Mouse (Mus musculus): Measurements from ENCODE around the gene Slc13a4. TPM values are rescaled to one million over a fixed set of nuclear protein-coding genes. Genes with fewer than 3 reads are reported as not detected.

The Slc13a4 gene
- under 1 TPM; 0.45 to 0.62 TPM for total RNA-seq (2021)
- long read RNA-seq, experiment 1, partial matches to known transcripts, result 1 of 1 reads
- long read RNA-seq, experiment 1, other reads (novel, unspliced or antisense), result 0 of 1 reads
- long read RNA-seq, experiment 2, result 0 reads

DNA sequence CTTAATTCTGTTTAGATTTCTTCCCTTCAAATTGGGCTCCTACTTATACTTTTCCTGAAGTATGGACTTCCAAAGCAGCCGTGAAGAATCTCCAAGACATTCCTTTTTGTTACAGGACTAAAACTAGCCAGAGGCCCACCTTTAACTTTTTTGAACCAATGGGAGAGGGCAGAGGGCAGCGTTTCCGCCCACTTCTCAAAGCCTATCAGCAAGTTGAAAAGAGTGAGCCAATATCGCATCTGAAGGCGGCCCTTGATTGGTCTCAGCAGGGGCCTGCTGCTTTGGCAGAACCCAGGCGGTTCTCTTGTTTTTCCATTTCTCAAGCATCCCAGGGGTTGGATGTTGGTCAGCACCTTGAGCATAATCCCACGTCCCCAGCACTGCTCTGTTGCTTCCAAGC lies at the start of gene Slc13a4:
TSS of gene Slc13a4 (minus strand) at position 95 of the 400 bp plus-strand sequence.
- no peak for DNase-seq (ENCODE audit: low spot score in 2 of 2)

DNA sequence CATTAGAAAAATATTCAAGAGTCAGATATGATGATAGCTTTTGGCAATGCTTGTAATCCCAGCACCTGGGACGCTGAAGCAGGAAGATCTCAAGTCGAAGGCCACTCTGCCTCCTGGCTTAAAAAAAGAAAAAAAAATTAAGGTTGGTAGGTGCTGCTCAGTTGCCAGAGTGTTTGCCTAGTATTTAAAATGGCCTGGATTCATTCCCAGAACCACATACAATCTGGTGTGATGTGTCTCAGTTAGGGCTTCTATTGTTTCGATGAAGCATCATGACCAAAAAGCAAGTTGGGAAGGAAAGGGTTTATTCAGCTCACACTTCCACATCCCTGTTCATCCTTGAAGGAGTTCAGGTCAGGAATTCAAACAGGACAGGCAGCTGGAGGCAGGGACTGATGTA lies 47.4 kb upstream of the Slc13a4 start:
- no peak for DNase-seq (ENCODE audit: low spot score in 2 of 2)

DNA sequence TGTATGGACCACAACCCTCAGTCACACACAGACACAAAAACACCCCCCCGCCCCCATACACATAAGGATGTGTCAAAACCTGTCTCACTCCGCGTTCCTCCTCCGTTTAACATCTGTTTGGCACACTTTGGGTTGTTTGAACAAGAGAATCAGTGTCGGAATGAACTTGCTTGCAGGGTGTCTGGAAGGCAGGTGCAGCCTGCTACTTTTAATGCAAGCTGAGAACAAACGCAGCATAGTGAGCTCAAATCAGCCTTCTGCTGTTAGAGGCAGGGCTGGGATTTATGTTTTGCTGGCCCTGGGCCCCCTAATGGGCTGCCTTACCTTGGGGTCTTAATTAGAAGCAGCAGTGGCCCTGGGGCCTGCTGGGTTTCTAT lies 46.7 kb upstream of the Slc13a4 start:
- DNase-seq (ENCODE audit: low spot score in 2 of 2), result no peak

DNA sequence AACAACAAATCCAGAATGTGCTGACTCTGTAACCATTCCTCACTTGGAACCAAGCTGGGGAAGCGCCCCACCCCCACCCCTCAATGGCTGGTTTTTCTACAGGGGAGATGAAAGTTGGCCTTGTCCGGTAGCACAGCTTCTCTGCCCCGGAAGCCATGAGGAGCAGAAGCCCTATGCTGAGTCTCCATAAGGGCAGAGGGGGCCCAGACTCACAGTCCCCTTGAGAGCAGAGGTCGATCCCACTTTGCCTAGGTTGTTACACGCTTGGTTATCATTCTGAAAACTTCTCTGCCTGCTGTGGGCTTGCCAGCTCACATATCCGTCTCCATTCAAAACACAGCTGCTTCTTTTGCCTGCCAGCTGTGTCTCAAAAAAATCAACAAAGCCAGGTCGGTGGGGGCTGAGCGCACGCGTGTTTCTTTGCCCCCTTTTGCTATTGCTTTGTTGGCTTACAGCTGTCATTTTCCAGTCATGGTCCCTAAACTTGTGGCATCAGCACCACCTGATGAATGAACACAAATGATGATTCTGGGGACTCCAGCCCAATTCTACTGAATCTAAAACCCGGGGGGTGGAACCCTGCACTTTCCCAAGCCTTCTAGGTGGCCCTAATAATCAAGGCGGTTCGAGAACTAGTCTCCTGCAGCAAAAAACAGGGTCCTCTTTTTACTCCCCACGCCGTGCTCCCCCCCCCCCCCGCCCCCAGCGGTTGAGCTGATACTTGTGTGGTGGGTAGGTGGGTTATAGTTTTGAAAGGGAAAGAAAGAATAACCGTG lies 46.1 kb upstream of the Slc13a4 start:
- no peak for DNase-seq (ENCODE audit: low spot score in 2 of 2)

DNA sequence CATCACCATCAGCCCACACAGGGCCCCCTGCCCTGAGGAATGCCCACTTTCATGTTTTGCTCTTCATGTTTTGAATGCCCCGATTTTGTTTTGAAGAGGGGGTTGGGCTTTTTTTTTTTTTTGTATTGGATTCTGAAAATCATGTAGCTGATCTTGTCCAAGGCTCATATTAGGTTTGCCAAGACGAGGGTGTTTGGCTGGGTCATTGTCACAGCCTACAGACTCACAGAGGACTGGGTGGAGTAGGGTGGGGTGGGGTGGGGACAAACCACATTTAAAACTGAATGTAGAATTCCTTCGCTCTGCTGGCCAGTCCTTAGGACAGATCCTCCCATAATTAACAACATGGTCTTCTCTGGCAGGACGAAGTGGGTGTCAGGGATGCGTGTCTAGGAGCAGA lies 45.5 kb upstream of the Slc13a4 start:
- DNase-seq (ENCODE audit: low spot score in 2 of 2), result no peak

DNA sequence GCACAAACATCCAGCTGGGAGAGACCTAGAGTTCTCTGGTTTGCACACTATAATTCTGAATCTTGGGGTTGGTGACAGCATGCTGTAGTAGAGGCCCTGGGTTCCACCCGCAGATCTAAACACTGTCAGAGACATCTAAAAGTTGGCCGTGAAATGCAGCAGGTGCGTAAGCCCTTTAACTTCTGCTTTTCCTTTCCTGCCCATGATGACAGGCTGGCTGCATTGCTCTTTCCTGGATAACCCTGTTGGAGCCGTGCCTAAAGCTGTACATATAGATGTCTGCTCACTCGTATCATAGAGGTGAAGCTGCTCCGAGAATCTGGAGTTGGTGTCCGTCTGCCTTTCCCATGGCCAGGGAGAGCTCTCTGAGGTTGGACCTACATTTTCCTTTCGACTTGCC lies 44.9 kb upstream of the Slc13a4 start:
- no peak for DNase-seq (ENCODE audit: low spot score in 2 of 2)

DNA sequence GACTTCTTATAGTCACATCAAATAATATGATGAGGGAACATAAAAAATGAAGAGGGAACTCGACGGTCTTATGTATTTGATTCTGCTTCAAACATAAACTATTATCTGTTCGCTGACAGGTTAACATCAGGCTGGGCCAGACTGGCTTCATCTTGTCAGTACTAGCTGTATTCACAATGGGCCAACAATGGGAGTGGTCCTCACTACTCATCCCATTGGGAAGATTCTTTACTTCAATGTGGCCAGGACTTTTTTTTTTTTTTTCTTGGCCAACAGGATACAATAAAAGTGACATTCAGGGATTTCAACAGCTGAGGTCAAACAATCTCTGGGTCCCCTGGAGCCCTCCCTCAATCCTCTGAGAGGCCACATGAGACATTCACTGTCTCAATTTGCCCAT lies 43.9 kb upstream of the Slc13a4 start:
- no peak for DNase-seq (ENCODE audit: low spot score in 2 of 2)

DNA sequence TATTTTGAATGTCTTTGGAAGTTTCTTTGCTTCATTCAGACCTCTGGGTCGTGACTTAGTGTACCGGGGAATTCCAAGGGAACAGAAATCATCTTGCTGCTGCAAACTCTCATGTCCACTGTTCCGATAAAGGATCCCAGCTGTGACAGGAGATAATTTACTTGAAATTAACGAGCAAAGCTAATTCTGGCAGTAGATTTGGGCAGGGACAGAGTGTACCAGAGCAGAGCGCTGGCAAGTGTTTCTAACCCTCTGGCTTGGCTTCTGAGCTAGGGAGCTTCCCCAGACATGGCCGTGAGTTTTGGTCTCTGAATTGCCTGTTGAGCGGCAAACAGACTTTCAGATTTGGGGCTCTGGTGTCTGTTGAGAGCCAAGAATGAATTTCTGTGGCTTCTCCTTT lies 41.9 kb upstream of the Slc13a4 start:
- DNase-seq (ENCODE audit: low spot score in 2 of 2), result no peak

DNA sequence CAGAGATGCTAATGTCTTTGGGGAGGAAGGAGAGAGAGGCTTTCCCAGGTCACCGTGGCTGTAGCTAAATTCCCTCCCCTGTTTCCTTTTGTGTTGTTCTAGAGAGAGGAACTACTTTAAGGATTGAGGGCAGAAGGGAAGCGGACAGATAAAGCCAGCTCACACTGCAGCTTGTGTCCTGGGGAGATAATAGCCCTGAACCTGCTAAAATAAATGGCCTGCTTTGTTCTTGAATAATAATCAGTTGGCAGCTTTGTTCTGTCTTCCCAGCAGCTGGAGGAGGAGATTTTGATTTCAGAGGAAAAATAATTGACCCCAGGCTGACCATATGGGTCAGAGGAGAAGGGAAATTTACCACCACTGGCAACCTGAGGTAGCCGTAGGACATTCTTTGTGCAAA lies 30.7 kb upstream of the Slc13a4 start:
- no peak for DNase-seq (ENCODE audit: low spot score in 2 of 2)

DNA sequence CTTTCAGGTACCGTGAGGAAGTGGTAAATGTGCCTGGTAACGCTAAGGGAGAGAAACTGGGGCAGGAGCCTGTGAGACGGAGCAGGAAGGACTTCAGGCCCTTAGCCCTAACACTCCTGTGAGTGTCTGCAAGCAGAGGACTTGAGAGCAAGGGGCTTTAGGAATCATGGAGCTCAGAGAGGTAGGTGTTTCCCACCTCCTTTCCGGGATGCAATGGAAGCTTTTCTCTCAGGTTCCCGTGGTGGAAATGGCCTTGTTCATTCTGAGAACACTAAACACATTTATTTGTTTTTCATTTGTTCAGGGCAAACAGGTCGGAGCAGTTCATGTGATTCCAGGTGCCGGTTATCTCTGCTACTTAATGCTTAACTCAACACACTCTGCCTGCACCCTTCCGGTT lies 29.9 kb upstream of the Slc13a4 start:
- DNase-seq (ENCODE audit: low spot score in 2 of 2), result no peak

DNA sequence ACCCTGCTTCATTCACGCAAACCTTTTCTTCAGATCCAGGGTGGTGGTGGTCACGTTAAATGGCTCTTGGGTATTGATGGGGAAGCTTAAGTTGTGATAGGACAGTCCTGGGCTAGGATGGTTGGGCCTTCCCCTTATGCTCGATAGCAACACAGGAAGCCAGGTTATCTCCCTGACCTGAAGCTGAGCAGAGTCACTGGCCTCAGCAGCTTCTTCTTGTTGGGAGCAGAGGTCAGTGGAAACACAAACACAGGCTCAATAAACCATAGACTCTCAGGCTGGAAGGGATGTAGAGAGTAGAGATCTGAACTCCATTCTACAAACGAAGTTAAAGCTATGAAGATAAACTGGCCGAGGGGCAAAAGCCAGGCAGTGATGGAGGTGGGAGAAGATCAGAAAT lies 27.5 kb upstream of the Slc13a4 start:
- no peak for DNase-seq (ENCODE audit: low spot score in 2 of 2)

DNA sequence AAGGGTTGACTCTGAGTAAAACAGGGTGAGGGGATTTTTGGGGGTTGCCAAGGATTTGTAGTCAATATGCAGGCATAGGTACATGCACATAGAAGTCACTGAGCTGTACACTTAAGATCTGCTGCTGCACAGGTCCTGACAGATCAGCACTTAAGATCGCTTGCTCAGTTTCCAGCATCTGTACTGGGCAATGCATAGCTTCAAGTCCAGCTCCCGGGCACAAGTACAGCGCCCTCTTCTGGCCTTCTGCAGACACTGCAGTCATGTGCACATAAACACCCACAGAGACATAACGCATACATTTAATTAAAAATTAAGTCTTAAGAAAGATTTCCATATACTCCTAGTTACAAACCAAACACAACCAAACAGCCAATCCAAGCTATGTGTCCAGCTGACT lies 26.3 kb upstream of the Slc13a4 start:
- no peak for DNase-seq (ENCODE audit: low spot score in 2 of 2)

DNA sequence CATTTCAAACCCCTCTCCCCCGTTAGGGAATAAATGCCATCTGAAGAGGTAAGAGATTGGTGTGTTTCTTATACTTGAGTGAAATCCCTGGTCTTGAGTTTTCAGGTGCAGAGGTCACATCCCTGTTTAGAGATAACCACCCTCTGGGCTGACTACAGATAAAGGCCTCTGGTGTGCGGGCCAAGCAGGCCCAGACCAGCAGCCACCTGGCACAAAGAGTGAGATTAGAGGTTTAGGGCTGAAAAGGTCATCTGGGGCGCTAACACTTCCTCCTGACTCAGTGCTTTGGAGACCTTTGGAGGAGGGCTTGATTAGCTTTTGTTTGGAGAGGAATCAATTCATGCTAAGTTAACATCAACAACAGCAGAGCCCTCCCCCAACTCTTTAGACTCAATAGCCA lies 25.7 kb upstream of the Slc13a4 start:
- no peak for DNase-seq (ENCODE audit: low spot score in 2 of 2)

DNA sequence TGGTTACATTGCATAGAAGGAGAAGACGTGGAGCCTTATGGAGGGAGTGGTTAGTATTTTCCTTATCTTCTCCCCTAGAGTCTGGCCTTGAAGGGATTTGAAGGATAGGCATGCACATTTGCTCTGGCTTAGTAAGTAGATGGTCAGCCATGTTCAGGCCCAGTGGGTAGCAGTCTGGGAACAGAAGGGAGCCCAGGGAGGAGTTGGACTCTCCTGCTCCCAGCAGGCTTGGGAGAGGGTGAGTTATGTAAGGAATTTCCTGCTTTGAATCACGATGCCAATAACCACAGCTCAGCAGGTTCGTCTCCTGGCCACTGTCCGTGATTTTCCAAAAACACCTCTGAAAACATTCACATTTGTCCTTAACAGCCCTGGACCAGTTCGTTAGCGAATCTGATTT lies 22.9 kb upstream of the Slc13a4 start:
- no peak for DNase-seq (ENCODE audit: low spot score in 2 of 2)

DNA sequence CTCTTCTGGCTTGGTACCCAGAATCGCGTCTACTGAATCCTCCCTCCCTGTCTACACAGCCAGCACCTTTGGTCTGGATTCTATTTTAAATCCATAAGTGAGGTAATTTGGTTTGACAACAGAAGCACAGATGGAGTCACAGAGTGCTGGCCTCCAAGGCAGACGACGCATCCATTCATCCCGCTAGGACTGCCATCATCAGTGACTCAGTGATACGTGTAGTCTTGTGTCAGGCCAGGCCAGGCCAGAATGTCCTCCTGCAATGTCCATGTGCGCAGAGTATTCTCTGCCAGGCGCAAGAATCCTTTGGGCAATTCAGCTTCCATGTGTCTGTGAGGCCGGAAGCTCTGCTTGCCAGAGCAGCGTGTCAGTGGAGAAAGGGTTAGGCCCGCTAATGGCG lies 22.0 kb upstream of the Slc13a4 start:
- no peak for DNase-seq (ENCODE audit: low spot score in 2 of 2)

DNA sequence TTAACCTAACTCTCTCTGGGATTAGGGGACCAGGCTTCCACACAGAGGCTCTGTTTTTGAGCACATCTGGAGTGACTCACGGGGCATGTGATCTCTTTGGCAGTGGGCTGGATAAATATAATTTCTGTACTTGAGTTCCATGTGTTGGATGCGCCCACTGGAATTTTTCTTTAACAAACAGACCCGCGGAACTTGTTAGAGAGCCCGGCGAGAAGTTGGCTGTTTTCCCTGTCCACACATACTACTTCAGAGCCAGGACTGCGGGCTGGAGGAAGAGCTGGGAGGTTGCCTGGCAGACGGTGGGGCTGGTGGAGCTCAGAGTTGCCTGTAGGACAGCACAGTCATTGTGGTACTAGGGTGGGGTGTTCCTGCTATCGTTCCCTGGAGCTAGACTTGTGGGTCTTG lies 18.2 kb upstream of the Slc13a4 start, which contains the start of gene Fam180a:
TSS of gene Fam180a (minus strand) at position 31 of the 405 bp plus-strand sequence.
- no peak for DNase-seq (ENCODE audit: low spot score in 2 of 2)

DNA sequence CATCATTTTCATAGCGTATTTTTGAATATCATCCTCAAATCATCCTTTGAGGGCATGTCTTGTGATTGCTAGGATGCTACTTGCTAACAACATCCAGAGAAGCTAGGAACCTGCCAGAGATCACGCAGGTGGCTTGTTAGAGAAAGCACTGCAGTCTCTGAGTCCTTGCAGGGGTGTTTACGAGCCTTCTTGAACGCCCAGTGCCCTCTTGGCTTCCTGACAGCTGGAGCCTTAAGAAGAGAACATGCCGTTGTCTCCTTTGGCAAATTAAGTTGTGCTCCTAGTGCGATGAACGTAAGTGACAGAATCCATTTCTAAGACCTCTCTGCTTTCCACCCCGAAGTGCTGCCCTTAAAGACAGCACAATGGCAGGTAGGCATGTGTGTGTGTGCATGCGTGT lies 16.4 kb upstream of the Slc13a4 start:
- no peak for DNase-seq (ENCODE audit: low spot score in 2 of 2)

DNA sequence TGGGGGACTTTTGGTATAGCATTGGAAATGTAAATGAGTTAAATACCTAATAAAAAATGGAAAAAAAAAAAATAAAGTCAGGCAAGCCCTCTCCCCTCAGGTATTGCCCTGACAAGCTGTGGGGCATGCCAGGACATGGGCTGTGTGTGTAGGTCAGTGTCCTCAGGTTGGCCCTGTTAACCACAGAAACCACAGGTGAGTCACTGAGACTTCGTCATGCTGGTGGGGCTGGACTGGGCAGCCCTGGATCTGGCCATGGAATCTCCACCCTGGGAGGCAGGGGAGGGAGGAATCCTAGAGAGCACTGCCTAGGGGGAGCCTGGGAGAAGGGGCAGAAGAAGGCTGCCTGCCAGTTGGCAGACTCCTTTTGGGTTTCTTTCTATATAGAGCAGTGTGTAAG lies 15.1 kb upstream of the Slc13a4 start:
- DNase-seq (ENCODE audit: low spot score in 2 of 2), result no peak

DNA sequence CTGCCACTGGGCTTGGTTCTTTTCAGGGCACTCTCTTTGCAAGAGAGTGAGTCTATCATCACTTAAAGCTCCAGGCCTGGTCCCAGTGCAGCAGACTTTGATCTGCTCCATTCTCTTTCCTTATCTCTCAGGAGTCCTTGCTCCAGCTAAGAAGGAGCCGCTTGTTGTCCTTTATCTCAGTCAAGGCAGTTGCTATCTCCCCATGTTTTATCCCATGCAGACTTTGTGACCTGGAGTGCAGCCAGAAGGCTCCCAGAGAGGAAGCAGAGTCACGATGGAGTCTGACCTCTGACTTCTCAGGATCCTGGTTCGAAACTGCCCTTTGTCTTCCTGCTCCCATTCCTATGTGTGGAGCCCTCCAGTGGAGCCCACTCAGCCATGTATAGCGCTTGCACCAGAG lies 13.2 kb upstream of the Slc13a4 start:
- DNase-seq (ENCODE audit: low spot score in 2 of 2), result no peak

DNA sequence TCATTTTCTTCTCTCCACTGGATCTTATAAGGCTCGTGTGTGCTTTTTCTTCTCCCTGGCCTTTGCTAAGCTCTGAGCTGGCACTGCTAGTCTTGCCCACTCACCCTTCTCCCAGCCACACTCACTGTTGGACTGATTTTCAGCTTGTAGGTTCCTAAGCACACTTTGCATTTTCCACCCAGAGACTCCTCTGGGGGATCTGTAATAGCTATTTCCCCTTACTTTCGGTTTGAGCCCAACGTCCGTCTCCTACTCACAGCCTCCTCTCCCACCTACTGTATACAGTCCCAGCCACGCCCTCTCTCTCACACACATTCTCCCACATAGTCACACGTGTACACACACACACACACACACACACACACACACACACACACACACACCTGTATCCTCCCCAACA lies 11.9 kb upstream of the Slc13a4 start:
- no peak for DNase-seq (ENCODE audit: low spot score in 2 of 2)

DNA sequence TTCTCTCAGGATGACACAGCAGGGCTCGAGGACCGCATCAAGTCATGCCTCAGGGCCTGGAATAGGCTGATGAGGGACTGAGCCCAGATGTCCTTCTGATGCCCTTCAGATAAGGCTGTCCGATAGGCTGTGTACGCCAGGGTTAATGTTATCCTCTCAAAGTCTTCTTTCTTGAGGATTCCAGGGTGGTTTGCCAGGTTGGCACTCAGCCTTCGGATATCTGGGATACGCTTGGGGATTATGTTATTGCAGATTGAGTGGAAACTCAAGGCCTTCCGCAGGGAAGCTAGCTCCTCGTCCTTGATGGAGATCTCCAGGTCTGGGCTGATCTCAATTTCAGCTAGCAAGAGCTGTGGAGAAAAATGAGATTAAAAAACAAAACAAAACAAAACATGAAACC lies 5.6 kb upstream of the Slc13a4 start:
- no peak for DNase-seq (ENCODE audit: low spot score in 2 of 2)

DNA sequence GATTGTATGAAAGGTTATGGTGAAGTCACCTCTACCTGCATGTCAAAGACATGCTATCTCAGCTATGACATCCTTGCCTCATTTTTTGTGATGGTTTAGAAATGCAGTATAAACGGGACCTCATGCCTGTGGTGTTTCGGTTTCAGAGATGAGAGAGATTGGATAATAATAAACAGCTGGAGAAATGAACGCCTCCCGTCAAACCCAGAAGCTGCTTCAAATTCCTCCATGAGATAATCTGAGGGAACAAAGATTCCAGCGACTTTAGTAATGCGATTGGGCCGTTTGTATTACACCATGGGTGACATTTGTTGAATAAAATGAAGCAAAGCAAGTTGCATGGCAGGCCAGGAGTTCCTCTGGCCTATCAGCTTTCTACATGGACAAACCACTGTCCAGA lies 1.5 kb upstream of the Slc13a4 start:
- no peak for DNase-seq (ENCODE audit: low spot score in 2 of 2)

DNA sequence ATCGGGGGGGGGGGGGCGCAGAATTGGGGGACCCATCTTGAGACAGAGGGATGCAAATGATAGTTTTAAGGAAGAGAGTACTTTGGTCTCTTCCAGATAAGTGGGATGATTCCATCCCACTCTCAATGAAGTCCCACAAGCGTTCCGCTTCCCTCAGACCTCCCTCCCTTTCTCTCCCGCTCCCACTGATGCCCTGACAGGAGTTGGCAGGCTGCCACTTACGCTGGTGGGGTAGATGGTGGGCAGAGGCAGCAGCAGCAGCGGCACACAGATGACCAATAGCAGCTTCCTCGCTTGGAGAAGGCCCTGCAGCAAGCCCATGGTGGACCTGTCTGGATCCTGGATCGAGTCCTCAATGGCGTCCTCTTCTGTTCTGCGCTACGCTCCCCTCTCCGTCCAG lies 795 bp downstream of the Slc13a4 start:
- no peak for DNase-seq (ENCODE audit: low spot score in 2 of 2)
